Mouse (Mus musculus): Measurements from ENCODE around the gene Ovol2. TPM values are rescaled to one million over a fixed set of nuclear protein-coding genes. Genes with fewer than 3 reads are reported as not detected.

Gene Ovol2
- polyA plus RNA-seq, 1 experiment from 2014 or later: 0.29 TPM

GRCm38 (mm10) chr2:144274741-144275140, 57.2 kb downstream of the Ovol2 start:
- Histone ChIP-seq H3K36me3 (ENCODE audit: control insufficient read depth, insufficient read depth, low read length) (peaks cover 3% of the 10 kb centered on the region; the same call in 1 of the 2 replicates), H3K4me1 (ENCODE audit: control insufficient read depth, insufficient read depth, low read length) (no peaks in the 10 kb centered on the region), H3K27me3 (ENCODE audit: control insufficient read depth, insufficient read depth, low read length) (no peaks in the 10 kb centered on the region), H3K4me2 (no peak overlapping the region), H3K9ac (ENCODE audit: low read length) (no peak overlapping the region), H3K4me3 (ENCODE audit: low read depth, low read length) (no peak overlapping the region), H3K27ac (ENCODE audit: low read depth, low read length) (no peak overlapping the region), H3K9me3 (ENCODE audit: control insufficient read depth, low read length) (no peaks in the 10 kb centered on the region)
- ATAC-seq (ENCODE audit: low FRiP score): no peak
- no peak for DNase-seq (ENCODE audit: low spot score, missing footprints)
- WGBS: 73% methylated on average over 8 of the region's 8 CpGs

GRCm38 (mm10) chr2:144272088-144272487, 59.9 kb downstream of the Ovol2 start:
- Histone ChIP-seq H3K27ac (ENCODE audit: low read depth, low read length) (no peak overlapping the region), H3K4me1 (ENCODE audit: control insufficient read depth, insufficient read depth, low read length) (peaks cover 16% of the 10 kb centered on the region), H3K36me3 (ENCODE audit: control insufficient read depth, insufficient read depth, low read length) (0 out of 2 replicates have a peak, but pooled peaks cover under 1% of the 10 kb centered on the region), H3K4me3 (ENCODE audit: low read depth, low read length) (no peak overlapping the region), H3K4me2 (no peak overlapping the region), H3K27me3 (ENCODE audit: control insufficient read depth, insufficient read depth, low read length) (no peaks in the 10 kb centered on the region), H3K9ac (ENCODE audit: low read length) (no peak overlapping the region), H3K9me3 (ENCODE audit: control insufficient read depth, low read length) (no peaks in the 10 kb centered on the region)
- ATAC-seq (ENCODE audit: low FRiP score): no peak
- 93% methylated on average over 12 of the region's 12 CpGs for WGBS
- no peak for DNase-seq (ENCODE audit: low spot score, missing footprints)

GRCm38 (mm10) chr2:144270507-144271420, 61.2 kb downstream of the Ovol2 start, which contains the start of the genes Mgme1 and Snx5:
Gene Mgme1 (plus strand): TSS chr2:144270663.
Gene Snx5 (minus strand): TSS chr2:144270906.
- Histone ChIP-seq H3K36me3 (ENCODE audit: control insufficient read depth, insufficient read depth, low read length) (no peaks in the 10 kb centered on the region), H3K27ac (ENCODE audit: low read depth, low read length) (peak within 1 kb of the TSS; percentile 76), H3K27me3 (ENCODE audit: control insufficient read depth, insufficient read depth, low read length) (no peaks in the 10 kb centered on the region), H3K4me2 (peak within 1 kb of the TSS; percentile 69), H3K4me3 (ENCODE audit: low read depth, low read length) (peak within 1 kb of the TSS; percentile 88), H3K4me1 (ENCODE audit: control insufficient read depth, insufficient read depth, low read length) (peaks cover 16% of the 10 kb centered on the region), H3K9me3 (ENCODE audit: control insufficient read depth, low read length) (no peaks in the 10 kb centered on the region), H3K9ac (ENCODE audit: low read length) (peak within 1 kb of the TSS; percentile 98)
- ATAC-seq (ENCODE audit: low FRiP score) (peak; percentile 97), DNase-seq (ENCODE audit: low spot score, missing footprints) (peak; percentile 99)
- under 1% methylated on average over 81 of the region's 93 CpGs for WGBS

- H3K27me3 ChIP-seq (ENCODE audit: control insufficient read depth, insufficient read depth, low read length): no peaks in the 10 kb centered on the region
- H3K36me3 ChIP-seq (ENCODE audit: control insufficient read depth, insufficient read depth, low read length): no peaks in the 10 kb centered on the region; the same call in 1 of the 2 replicates
- peak overlapping the region; percentile 98 for H3K9ac ChIP-seq (ENCODE audit: low read length)
- H3K27ac ChIP-seq (ENCODE audit: low read depth, low read length): peak overlapping the region; percentile 76
- peak overlapping the region; percentile 88 for H3K4me3 ChIP-seq (ENCODE audit: low read depth, low read length)
- H3K4me1 ChIP-seq (ENCODE audit: control insufficient read depth, insufficient read depth, low read length): peaks cover 16% of the 10 kb centered on the region
- WGBS: under 1% methylated on average over 24 of the region's 33 CpGs
- ATAC-seq (ENCODE audit: low FRiP score) (peak; percentile 28), DNase-seq (ENCODE audit: low spot score, missing footprints) (peak; percentile 94)
- no peaks in the 10 kb centered on the region for H3K9me3 ChIP-seq (ENCODE audit: control insufficient read depth, low read length)
- peak overlapping the region; percentile 69 for H3K4me2 ChIP-seq
Measured at GRCm38 (mm10) chr2:144269679-144270475, 62.1 kb downstream of the Ovol2 start.

- Histone ChIP-seq H3K9ac (ENCODE audit: low read length) (peak overlapping the region; percentile 98), H3K4me1 (ENCODE audit: control insufficient read depth, insufficient read depth, low read length) (peaks cover 16% of the 10 kb centered on the region), H3K36me3 (ENCODE audit: control insufficient read depth, insufficient read depth, low read length) (no peaks in the 10 kb centered on the region; the same call in 1 of the 2 replicates), H3K4me3 (ENCODE audit: low read depth, low read length) (peak overlapping the region; percentile 88), H3K27ac (ENCODE audit: low read depth, low read length) (no peak overlapping the region), H3K9me3 (ENCODE audit: control insufficient read depth, low read length) (no peaks in the 10 kb centered on the region), H3K27me3 (ENCODE audit: control insufficient read depth, insufficient read depth, low read length) (no peaks in the 10 kb centered on the region), H3K4me2 (peak overlapping the region; percentile 69)
- ATAC-seq (ENCODE audit: low FRiP score) (no peak), DNase-seq (ENCODE audit: low spot score, missing footprints) (no peak)
- under 1% methylated on average over 11 of the region's 11 CpGs for WGBS
Measured at GRCm38 (mm10) chr2:144269306-144269650, 62.7 kb downstream of the Ovol2 start.

- H3K4me2 ChIP-seq: peak overlapping the region; percentile 69
- H3K4me1 ChIP-seq (ENCODE audit: control insufficient read depth, insufficient read depth, low read length): peaks cover 16% of the 10 kb centered on the region
- no peak overlapping the region for H3K27ac ChIP-seq (ENCODE audit: low read depth, low read length)
- H3K36me3 ChIP-seq (ENCODE audit: control insufficient read depth, insufficient read depth, low read length): no peaks in the 10 kb centered on the region; the same call in 1 of the 2 replicates
- H3K27me3 ChIP-seq (ENCODE audit: control insufficient read depth, insufficient read depth, low read length): no peaks in the 10 kb centered on the region
- DNase-seq (ENCODE audit: low spot score, missing footprints): peak; percentile 82
- H3K4me3 ChIP-seq (ENCODE audit: low read depth, low read length): peak overlapping the region; percentile 88
- peak overlapping the region; percentile 98 for H3K9ac ChIP-seq (ENCODE audit: low read length)
- no peaks in the 10 kb centered on the region for H3K9me3 ChIP-seq (ENCODE audit: control insufficient read depth, low read length)
- WGBS: 7% methylated on average over 6 of the region's 6 CpGs
- no peak for ATAC-seq (ENCODE audit: low FRiP score)
Measured at GRCm38 (mm10) chr2:144268446-144269305, 63.3 kb downstream of the Ovol2 start.

GRCm38 (mm10) chr2:144267731-144268015, 64.3 kb downstream of the Ovol2 start:
- no peak overlapping the region for H3K4me3 ChIP-seq (ENCODE audit: low read depth, low read length)
- H3K36me3 ChIP-seq (ENCODE audit: control insufficient read depth, insufficient read depth, low read length): no peaks in the 10 kb centered on the region; the same call in 1 of the 2 replicates
- H3K9me3 ChIP-seq (ENCODE audit: control insufficient read depth, low read length): no peaks in the 10 kb centered on the region
- H3K4me1 ChIP-seq (ENCODE audit: control insufficient read depth, insufficient read depth, low read length): peaks cover 16% of the 10 kb centered on the region
- no peak overlapping the region for H3K9ac ChIP-seq (ENCODE audit: low read length)
- peak overlapping the region; percentile 69; the same call in 1 of the 2 replicates for H3K4me2 ChIP-seq
- no peak overlapping the region for H3K27ac ChIP-seq (ENCODE audit: low read depth, low read length)
- WGBS: 49% methylated on average over 1 of the region's 1 CpGs
- ATAC-seq (ENCODE audit: low FRiP score) (no peak), DNase-seq (ENCODE audit: low spot score, missing footprints) (no peak)
- no peaks in the 10 kb centered on the region for H3K27me3 ChIP-seq (ENCODE audit: control insufficient read depth, insufficient read depth, low read length)

- Histone ChIP-seq H3K4me1 (ENCODE audit: control insufficient read depth, insufficient read depth, low read length) (peaks cover 16% of the 10 kb centered on the region), H3K27me3 (ENCODE audit: control insufficient read depth, insufficient read depth, low read length) (no peaks in the 10 kb centered on the region), H3K27ac (ENCODE audit: low read depth, low read length) (no peak overlapping the region), H3K9ac (ENCODE audit: low read length) (no peak overlapping the region), H3K9me3 (ENCODE audit: control insufficient read depth, low read length) (no peaks in the 10 kb centered on the region), H3K36me3 (ENCODE audit: control insufficient read depth, insufficient read depth, low read length) (no peaks in the 10 kb centered on the region; the same call in 1 of the 2 replicates), H3K4me3 (ENCODE audit: low read depth, low read length) (no peak overlapping the region), H3K4me2 (0 out of 2 replicates have a peak overlapping the region, but pooled peaks have one; percentile 69)
- WGBS: 56% methylated on average over 5 of the region's 5 CpGs
- ATAC-seq (ENCODE audit: low FRiP score) (no peak), DNase-seq (ENCODE audit: low spot score, missing footprints) (peak; percentile 75)
Measured at GRCm38 (mm10) chr2:144267004-144267730, 64.8 kb downstream of the Ovol2 start.

Data from midbrain, embryonic 11.5 days (tissue).